Mouse (Mus musculus): ENCODE measurements around the gene Pnkp.

DNA sequence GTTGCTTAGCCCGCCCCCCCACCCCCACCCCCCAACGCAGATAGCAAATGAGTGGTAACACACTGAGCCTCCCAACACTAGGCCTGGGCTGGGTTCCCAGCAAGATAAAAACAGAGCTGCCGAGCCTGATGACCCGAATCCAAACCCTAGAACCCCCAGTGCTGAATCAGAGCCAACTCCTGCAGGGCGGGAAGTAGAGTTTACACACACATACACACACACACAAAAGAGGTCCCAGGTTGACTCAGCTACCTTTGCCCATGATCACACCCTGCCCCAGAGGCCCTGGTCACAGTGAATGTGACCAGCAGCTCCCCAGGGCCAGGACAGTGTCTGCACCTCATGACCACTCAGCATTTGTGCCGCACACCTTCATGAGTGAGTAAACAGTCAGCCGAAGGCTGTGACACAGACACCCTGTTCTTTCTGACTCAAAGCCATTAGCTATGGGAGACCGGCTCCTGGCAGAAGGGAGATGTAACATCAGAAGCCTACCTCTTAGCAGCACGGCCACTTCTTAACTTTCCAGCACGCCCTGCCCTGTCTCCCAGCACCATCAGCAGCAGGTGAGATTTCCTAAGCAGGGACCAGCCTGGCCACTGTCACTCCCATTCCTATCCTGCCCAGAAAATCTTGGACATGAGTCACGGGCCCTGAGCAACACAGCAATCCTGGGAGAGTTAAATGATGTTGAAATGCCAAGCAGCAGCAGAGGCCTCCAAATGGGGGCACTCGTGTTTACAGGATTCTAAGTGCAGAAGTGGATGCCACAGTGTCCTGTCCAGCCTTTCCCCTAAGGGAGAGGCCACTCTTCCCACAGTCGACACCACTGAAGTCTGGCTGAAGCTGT lies 31.5 kb downstream of the Pnkp start:
- TF ChIP-seq CTCF (conservative IDR thresholded peaks at IDR 0.05 in 1 of 2, IDR thresholded peaks at IDR 0.05 in 1 of 2; ENCODE audit: low read depth in 2 of 2, low read length in 2 of 2) = no peak
- TF ChIP-seq IRF4 (IDR thresholded peaks at IDR 0.05; ENCODE audit: low read depth, low read length) = no peak
- no peak for TF ChIP-seq USF1 (IDR thresholded peaks at IDR 0.05; ENCODE audit: low read depth, low read length)
- TF ChIP-seq POLR2A (IDR thresholded peaks at IDR 0.05; ENCODE audit: low read depth, low read length) = no peak
- no peak for TF ChIP-seq ZMIZ1 (IDR thresholded peaks at IDR 0.05; ENCODE audit: low read depth, low read length)
- no peak for TF ChIP-seq NRF1 (IDR thresholded peaks at IDR 0.05; ENCODE audit: low read depth, low read length)
- TF ChIP-seq POLR2AphosphoS2 (IDR thresholded peaks at IDR 0.05; ENCODE audit: low read depth, low read length) = no peak
- TF ChIP-seq KAT2A (IDR thresholded peaks at IDR 0.05; ENCODE audit: insufficient replicate concordance, low read length) = no peak
